Mouse (Mus musculus) stomach, embryonic 15.5 days (tissue): Measurements from ENCODE around the gene Angptl1. TPM values are rescaled to one million over a fixed set of nuclear protein-coding genes. Genes with fewer than 3 reads are reported as not detected.

ENCODE experiments used
- ATAC-seq: fragments of 200-750 bp; cut with Nextera tagmentation; 2 replicates; pipeline ENCODE4 v1.8.0; 2017; ENCODE audit warnings: low read depth, moderate number of reproducible peaks, moderate TSS enrichment; ENCODE audit not compliant: insufficient read depth, low FRiP score
- H3K27ac ChIP-seq: fragments of 300-500 bp; sonication (generic); 2 replicates; pipeline ENCODE4 v1.5.1; 2015; ENCODE audit warnings: mild to moderate bottlenecking, inconsistent platforms
- H3K27me3 ChIP-seq: fragments of 300-500 bp; sonication (generic); replicated peaks from 2 replicates; pipeline ENCODE4 v1.6.1; 2015; ENCODE audit warnings: inconsistent platforms
- H3K36me3 ChIP-seq: fragments of 300-500 bp; sonication (generic); 2 replicates; pipeline ENCODE4 v1.6.1; 2015; ENCODE audit warnings: inconsistent platforms
- H3K4me1 ChIP-seq: fragments of 300-500 bp; sonication (generic); 2 replicates; pipeline ENCODE4 v1.6.1; 2015; ENCODE audit warnings: inconsistent platforms
- H3K4me2 ChIP-seq: fragments of 300-500 bp; sonication (generic); 2 replicates; pipeline ENCODE4 v1.6.1; 2015; ENCODE audit warnings: mild to moderate bottlenecking, inconsistent platforms
- H3K4me3 ChIP-seq: fragments of 300-500 bp; sonication (generic); replicated peaks from 2 replicates; pipeline ENCODE4 v1.5.1; 2015; ENCODE audit warnings: inconsistent platforms
- H3K9ac ChIP-seq: fragments of 300-500 bp; sonication (generic); 2 replicates; pipeline ENCODE4 v1.6.1; 2015; ENCODE audit warnings: inconsistent platforms
- H3K9me3 ChIP-seq: fragments of 300-500 bp; sonication (generic); 2 replicates; pipeline ENCODE4 v1.6.1; 2016; ENCODE audit warnings: inconsistent platforms
- WGBS: fragments of 180-500 bp; shearing (Covaris S2); methylation state at CpG from one replicate; pipeline ENCODE4 v1.1.7; 2015; 5-methylcytosine and 5-hydroxymethylcytosine counted together
- polyA plus RNA-seq: library from polyadenylated mRNA; unstranded; fragments of >200 nt; fragmentation: Nextera tagmentation; extraction: Ambion mirVana; gene quantifications from 2 replicates; pipeline ENCODE4 v1.2.1, GENCODE M21; 2015

The Angptl1 gene
- polyA plus RNA-seq, 1 experiment from 2014 or later = 17.8 TPM

GRCm38 (mm10) chr1:156884782-156885181 lies 46.4 kb downstream of the Angptl1 start:
- no peaks in the 10 kb centered on the region for H3K27me3 ChIP-seq
- no peak overlapping the region for H3K4me2 ChIP-seq
- no peaks in the 10 kb centered on the region for H3K4me1 ChIP-seq
- no peak for ATAC-seq
- no peaks in the 10 kb centered on the region for H3K9me3 ChIP-seq
- H3K4me3 ChIP-seq = no peak overlapping the region
- peaks cover 14% of the 10 kb centered on the region; the same call in 1 of the 2 replicates for H3K36me3 ChIP-seq
- no peak overlapping the region for H3K27ac ChIP-seq
- no peak overlapping the region for H3K9ac ChIP-seq
- WGBS = 73% methylated on average over 2 of the region's 2 CpGs

DNA sequence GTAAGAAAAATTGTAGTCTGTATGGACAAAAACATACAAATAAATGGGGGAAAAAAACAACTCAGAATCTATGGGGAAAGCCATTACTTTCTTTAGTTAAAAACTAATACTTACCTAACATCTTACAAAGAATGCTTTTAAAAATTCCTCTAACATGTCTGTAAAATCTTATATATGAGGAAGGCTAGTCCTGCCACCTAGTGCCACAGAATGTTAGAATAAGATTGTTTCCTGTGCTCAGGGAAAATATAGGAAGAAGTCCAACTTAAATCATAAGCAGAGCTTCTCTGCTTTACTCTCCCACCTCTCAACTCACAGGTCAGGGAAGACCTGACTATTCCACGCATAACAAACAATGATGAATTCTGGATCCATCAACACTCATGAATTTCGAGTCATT lies 47.5 kb downstream of the Angptl1 start:
- no peak overlapping the region for H3K27ac ChIP-seq
- ATAC-seq = no peak
- H3K4me1 ChIP-seq = no peaks in the 10 kb centered on the region
- H3K9me3 ChIP-seq = no peaks in the 10 kb centered on the region
- WGBS = 89% methylated on average over 2 of the region's 2 CpGs
- peaks cover 14% of the 10 kb centered on the region; the same call in 1 of the 2 replicates for H3K36me3 ChIP-seq
- H3K4me2 ChIP-seq = no peak overlapping the region
- H3K9ac ChIP-seq = no peak overlapping the region
- H3K27me3 ChIP-seq = no peaks in the 10 kb centered on the region
- H3K4me3 ChIP-seq = no peak overlapping the region

GRCm38 (mm10) chr1:156888830-156889229 lies 50.5 kb downstream of the Angptl1 start:
- Histone ChIP-seq H3K9ac (no peak overlapping the region), H3K4me1 (no peaks in the 10 kb centered on the region), H3K27ac (no peak overlapping the region), H3K27me3 (no peaks in the 10 kb centered on the region), H3K36me3 (no peaks in the 10 kb centered on the region), H3K4me3 (no peak overlapping the region), H3K9me3 (no peaks in the 10 kb centered on the region), H3K4me2 (no peak overlapping the region)
- WGBS = 90% methylated on average over 4 of the region's 4 CpGs
- ATAC-seq = no peak

DNA sequence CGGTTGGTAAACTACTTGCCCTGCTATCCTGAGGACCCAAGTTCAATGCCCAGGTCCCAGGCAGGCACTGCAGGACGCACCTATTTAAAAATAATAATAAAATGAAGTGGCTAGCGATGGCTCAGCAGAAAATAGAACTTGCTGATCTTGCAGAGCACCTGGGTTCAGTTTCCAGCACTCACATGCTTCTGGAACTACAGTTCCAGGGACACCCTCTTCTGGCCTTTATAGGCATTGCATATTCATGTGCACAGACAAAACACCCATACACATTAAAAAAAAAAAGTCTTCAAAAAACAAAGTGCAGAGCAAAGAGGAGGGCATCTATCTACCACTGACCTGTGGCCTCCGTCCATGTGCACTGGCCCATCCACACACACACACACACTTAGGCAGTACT lies 53.2 kb downstream of the Angptl1 start:
- H3K36me3 ChIP-seq = no peaks in the 10 kb centered on the region
- ATAC-seq = no peak
- no peak overlapping the region for H3K4me3 ChIP-seq
- H3K4me2 ChIP-seq = no peak overlapping the region
- no peak overlapping the region for H3K9ac ChIP-seq
- H3K27me3 ChIP-seq = no peaks in the 10 kb centered on the region
- H3K9me3 ChIP-seq = no peaks in the 10 kb centered on the region
- no peak overlapping the region for H3K27ac ChIP-seq
- 94% methylated on average over 4 of the region's 4 CpGs for WGBS
- H3K4me1 ChIP-seq = no peaks in the 10 kb centered on the region

- no peak overlapping the region for H3K27ac ChIP-seq
Measured at GRCm38 (mm10) chr1:156901689-156902088, 63.3 kb downstream of the Angptl1 start.

GRCm38 (mm10) chr1:156903899-156904298 lies 65.5 kb downstream of the Angptl1 start:
- no peaks in the 10 kb centered on the region for H3K4me1 ChIP-seq
- H3K4me3 ChIP-seq = no peak overlapping the region
- WGBS = 94% methylated on average over 3 of the region's 3 CpGs
- no peak overlapping the region for H3K4me2 ChIP-seq
- no peak overlapping the region for H3K27ac ChIP-seq
- no peak for ATAC-seq
- H3K9me3 ChIP-seq = no peaks in the 10 kb centered on the region
- H3K9ac ChIP-seq = no peak overlapping the region
- H3K36me3 ChIP-seq = 0 out of 2 replicates have a peak, but pooled peaks cover 3% of the 10 kb centered on the region
- H3K27me3 ChIP-seq = no peaks in the 10 kb centered on the region

More at GRCm38 (mm10) chr1:156901689-156902088, 63.3 kb downstream of the Angptl1 start:
- H3K9me3 ChIP-seq = no peaks in the 10 kb centered on the region
- H3K4me1 ChIP-seq = no peaks in the 10 kb centered on the region
- WGBS = 83% methylated on average over 6 of the region's 6 CpGs
- H3K36me3 ChIP-seq = 0 out of 2 replicates have a peak, but pooled peaks cover 3% of the 10 kb centered on the region
- no peaks in the 10 kb centered on the region for H3K27me3 ChIP-seq
- H3K4me3 ChIP-seq = no peak overlapping the region
- ATAC-seq = no peak
- no peak overlapping the region for H3K4me2 ChIP-seq
- H3K9ac ChIP-seq = no peak overlapping the region

DNA sequence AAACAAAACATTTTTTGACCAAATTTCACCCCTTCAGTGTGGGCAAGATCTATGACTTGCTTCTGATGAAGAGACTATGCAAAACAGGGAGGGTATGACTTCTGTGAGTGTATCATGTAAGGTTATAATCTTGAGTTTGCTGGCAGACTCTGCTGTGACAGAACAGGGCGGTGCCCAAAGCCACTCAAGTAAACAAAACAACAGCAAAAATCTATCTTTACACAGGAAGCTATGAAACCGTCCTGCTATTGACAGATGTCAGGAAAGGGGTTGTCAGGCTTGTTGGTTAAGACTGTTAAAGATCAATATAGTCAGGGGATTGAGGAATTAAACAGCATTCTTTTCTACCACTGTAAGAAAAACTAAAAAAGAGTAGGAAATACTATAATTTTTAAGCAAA lies 67.3 kb downstream of the Angptl1 start:
- H3K4me3 ChIP-seq = no peak overlapping the region
- ATAC-seq = no peak
- H3K4me2 ChIP-seq = no peak overlapping the region
- H3K27ac ChIP-seq = no peak overlapping the region
- no peaks in the 10 kb centered on the region for H3K27me3 ChIP-seq
- H3K36me3 ChIP-seq = no peaks in the 10 kb centered on the region
- no peaks in the 10 kb centered on the region for H3K4me1 ChIP-seq
- WGBS = 73% methylated on average over 2 of the region's 2 CpGs
- no peak overlapping the region for H3K9ac ChIP-seq
- H3K9me3 ChIP-seq = no peaks in the 10 kb centered on the region

GRCm38 (mm10) chr1:156909265-156909664 lies 70.9 kb downstream of the Angptl1 start:
- H3K4me1 ChIP-seq = no peaks in the 10 kb centered on the region
- no peak overlapping the region for H3K9ac ChIP-seq
- H3K27ac ChIP-seq = no peak overlapping the region
- 85% methylated on average over 4 of the region's 4 CpGs for WGBS
- H3K4me2 ChIP-seq = no peak overlapping the region
- H3K27me3 ChIP-seq = no peaks in the 10 kb centered on the region
- no peaks in the 10 kb centered on the region for H3K36me3 ChIP-seq
- H3K9me3 ChIP-seq = no peaks in the 10 kb centered on the region
- no peak overlapping the region for H3K4me3 ChIP-seq
- no peak for ATAC-seq

DNA sequence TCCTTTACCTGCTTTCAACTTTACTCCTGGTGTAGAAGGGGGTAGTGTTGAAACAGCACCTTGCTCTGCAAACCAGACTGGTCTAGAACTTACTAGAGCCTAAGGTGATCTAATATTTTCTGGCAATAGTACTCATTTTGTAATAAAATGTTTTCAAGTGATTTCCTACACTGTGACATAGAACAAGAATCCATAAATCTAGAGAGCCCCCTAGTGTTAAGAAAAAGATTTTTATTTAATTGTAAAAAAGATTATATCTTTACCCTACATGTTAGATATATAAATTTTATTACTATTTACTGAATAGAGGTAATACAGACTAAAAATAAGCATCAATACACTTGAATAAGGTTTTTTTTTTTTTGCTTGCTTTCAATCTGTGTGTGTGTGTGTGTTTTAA lies 71.5 kb downstream of the Angptl1 start:
- no peak for ATAC-seq
- Histone ChIP-seq H3K9me3 (no peaks in the 10 kb centered on the region), H3K4me1 (no peaks in the 10 kb centered on the region), H3K9ac (no peak overlapping the region), H3K27me3 (no peaks in the 10 kb centered on the region), H3K27ac (no peak overlapping the region), H3K36me3 (no peaks in the 10 kb centered on the region), H3K4me3 (no peak overlapping the region), H3K4me2 (no peak overlapping the region)

Other genes with a start within 250 kb of the Angptl1 start
- gene Tor3a, start 164.2 kb upstream of the Angptl1 start, polyA plus RNA-seq = 9.9 and 14.0 TPM in 2 replicates
- gene Fam20b, start 119.5 kb upstream of the Angptl1 start, polyA plus RNA-seq = 34.0 and 37.8 TPM in 2 replicates
- gene Ralgps2, start 101.1 kb downstream of the Angptl1 start, polyA plus RNA-seq = 48.9 and 50.1 TPM in 2 replicates